Mouse (Mus musculus): ENCODE results near the gene Pts.
A peak's percentile ranks its signal among the peaks of the same experiment; 100 is the strongest.

Pts gene

DNA sequence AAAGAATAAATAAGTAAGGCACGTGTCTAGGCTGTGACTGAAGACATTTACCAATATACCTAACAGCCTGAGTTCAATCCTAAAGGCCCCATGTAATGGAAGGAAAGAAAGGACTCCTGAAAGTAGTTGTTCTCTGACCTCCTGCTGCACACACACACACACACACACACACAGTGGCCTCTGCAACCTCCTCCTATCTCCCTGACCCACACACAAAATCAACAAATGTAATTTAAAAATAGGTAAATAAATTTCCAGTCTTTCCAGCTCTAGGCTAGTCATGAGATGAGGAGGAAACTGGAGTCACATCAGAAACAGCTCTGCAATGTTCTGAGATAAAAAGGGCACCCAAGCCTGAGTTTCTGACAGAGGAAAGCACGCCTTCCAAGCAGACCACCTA is 34.7 kb downstream of the Pts start:
- DNase-seq (ENCODE audit: low read depth, low spot score) = no peak

DNA sequence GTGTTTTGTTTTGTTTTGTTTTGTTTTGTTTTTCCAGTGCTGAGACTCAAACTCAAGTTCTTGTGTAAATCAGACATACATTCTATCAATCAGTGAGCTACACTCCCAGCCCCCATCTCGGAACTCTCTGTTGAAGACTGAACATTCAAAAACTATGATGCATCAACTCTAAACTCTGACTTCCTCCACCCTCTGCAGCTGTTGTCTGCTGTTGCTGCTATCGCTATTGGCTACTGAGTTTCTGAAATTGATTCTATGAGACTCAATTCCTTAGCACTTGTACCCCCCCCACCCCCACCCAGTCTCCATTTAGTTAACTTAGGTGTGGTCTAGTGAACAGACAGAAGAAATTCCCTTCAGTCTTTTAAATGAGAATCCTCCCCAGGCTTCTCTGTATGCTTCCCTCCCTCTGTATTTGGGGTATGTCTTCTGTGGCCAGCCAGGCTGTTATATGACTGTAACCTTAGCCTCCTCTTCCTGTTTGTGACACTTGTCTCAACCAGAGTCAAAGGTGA is 36.9 kb downstream of the Pts start:
- peak; percentile 61 for DNase-seq (ENCODE audit: low read depth, low spot score)

DNA sequence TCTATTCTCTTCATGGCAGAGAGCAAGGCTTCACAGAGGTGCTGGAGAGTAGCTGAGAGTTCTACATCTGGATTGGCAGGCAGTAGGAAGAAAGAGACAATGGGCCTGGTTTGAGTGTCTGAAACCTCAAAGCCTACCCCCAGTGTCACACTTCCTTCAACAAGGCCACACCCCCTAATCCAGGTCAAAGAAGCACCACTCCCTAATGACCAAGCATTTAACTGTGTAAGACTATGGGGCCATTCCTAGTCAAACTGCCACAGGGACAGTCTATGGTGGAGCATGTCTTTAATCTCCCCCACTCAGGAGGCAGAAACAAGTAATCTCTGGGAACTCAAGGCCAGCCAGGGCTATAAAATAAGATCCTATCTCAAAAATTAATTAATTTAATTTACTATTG is 37.7 kb downstream of the Pts start:
- no peak for DNase-seq (ENCODE audit: low read depth, low spot score)

DNA sequence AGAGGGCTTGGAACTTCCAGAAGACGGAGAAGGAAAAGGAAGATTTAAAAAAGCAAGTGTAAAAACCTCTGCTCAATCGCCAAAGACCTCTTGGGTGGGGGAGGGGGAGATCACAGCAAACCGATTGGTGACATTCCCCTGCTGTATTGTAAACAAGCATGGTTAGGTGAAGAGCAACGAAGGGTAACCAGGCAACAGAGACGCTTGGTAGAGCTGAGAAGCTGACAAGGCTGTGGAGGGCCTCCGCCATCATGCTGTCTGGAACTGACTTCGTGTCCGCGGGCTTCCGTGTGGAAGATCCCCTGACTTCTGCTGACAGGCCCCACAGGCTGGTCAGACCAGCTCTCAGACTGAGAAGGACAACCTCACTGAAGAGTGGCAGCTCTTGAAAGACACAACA is 43.0 kb downstream of the Pts start:
- no peak for DNase-seq (ENCODE audit: low read depth, low spot score)

DNA sequence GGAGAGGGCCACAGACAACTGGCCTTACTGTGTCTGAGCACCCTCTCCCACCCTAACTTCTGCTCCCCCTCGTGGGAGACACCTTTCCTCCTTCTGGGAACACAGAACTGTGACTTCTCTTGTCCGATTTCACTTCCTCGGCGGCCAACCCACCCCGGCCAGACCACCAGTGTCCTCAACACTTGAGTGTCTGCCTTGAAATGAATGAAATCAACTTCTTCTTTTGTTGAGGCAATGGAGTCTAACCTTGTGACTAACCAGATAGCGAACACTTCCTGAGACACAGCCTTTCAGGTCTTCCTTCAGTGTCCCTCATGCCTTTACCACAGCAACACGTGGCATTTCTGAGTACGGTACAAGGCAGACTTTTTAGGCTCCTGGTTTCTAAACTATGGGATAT is 45.8 kb downstream of the Pts start:
- no peak for DNase-seq (ENCODE audit: low read depth, low spot score)

DNA sequence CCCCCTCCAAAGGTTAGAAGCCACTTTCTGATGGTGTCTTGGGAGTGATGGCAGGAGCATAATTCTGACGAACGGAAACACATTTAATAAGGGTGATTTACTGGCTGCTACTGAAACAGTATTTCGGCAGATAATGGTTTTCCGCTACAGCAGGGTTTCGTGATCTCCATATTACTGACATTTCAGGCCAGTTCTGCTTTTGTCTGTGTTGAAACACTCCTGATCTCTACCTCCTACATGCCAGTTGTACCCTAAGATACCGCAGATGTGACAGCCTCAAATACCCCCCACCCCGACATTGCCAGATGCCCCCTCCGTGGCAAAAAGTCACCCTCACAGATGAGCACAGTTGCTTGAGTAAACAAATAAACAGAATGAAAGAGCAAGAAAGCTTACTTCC is 49.0 kb downstream of the Pts start:
- DNase-seq (ENCODE audit: low read depth, low spot score) = no peak

DNA sequence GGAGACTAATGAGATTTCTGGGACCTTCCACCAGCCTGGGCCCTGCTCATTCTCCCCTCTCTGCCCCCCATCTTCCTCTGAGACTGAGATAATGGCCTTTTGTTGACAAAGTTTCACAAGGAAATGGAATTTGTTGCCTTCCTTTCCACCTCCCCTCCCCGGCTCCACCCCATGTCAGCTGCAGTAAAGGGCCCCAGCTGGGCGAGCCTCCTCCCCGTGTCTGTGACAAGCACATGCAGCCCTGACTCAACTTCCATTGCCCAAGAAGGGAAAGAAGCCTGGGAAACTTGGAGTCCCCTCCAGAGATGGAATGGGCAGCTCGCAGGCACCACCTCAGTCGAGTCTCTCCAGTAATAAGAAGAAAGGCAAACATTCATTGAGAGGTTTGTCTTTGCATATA is 49.7 kb downstream of the Pts start:
- no peak for DNase-seq (ENCODE audit: low read depth, low spot score)

DNA sequence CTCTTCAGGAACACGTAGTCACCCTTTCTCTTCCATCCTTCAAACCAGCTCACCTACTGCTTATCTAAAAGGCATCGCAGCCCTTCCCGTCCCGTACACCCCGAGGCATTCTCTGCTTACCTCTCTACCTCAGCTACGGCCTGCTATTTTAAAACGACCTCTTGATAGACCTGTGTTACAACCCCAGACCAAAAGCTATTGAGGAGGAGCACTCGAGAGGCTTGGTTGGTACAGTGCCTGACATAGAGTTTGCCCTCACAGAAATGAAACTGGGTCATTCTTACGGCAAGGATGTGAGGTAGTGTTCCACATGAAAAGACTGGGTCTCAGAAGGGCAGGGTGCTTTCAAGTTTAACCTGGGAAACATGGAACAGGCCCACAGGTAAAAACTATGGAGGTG is 51.3 kb downstream of the Pts start:
- DNase-seq (ENCODE audit: low read depth, low spot score) = no peak

DNA sequence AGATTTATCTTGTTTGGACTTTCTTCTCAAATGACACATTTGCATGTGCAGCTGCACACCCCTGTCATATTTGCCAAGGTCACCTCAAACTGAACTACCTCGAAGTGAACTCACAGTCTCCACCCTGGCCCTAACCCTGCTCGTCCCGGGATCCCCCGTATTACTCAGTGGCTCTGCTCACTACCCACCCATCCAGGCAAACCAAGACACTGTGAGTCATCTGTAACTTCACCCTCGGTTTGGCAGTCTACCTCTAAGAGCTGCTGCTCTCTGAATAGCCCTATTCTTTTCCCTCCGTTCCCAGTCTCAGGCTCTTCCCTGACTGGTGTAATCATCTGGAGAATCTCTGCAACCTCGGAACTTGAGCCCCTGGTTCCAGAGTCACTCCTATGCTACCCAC is 51.9 kb downstream of the Pts start:
- no peak for DNase-seq (ENCODE audit: low read depth, low spot score)

DNA sequence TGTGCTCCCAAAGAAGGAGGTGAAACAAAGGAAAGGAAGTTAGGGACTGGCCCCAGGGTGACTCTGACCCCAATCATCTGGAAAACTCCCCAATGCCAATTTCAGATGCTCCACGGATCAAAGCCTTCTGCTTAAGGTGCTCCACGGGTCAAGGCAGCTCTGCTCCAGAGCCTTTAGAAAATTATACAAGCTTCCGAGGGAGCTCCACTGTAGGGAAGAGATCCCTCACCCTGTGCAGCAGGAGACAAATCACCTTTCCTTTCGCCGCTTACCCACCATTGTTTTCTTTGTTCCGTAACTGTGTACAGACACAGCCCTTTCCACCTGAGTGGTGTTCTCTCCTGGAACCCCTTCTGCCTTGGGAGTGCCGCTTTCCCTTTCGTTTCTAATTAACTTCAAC is 52.8 kb downstream of the Pts start:
- DNase-seq (ENCODE audit: low read depth, low spot score) = no peak

DNA sequence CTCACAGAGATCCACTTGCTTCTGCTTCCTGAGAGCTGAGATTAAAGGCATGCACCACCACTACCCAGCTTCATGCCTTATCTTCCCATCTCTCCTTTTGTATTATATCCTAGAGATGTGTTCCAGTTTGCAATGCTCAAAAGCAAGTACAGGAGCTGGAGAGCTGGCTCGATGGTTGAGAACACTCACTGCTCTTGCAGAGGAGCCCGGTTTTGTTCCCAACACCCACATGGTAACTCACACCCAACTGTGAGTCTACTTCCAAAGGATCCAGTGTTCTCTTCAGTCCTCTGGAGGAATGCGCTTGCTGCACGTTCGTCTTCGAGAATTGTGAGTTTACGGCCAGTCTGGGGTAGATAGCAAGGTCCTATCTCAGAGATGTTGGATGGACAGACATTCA is 53.2 kb downstream of the Pts start:
- no peak for DNase-seq (ENCODE audit: low read depth, low spot score)
